Mouse (Mus musculus): Measurements from ENCODE around the gene Pheta2. TPM values are rescaled to one million over a fixed set of nuclear protein-coding genes. Genes with fewer than 3 reads are reported as not detected.
A peak's percentile ranks its signal among the peaks of the same experiment; 100 is the strongest.

Pheta2 gene
- polyA plus RNA-seq, 1 experiment from 2014 or later = 34.0 TPM

- Histone ChIP-seq H3K4me3 (ENCODE audit: low read depth, low read length) (no peak overlapping the region), H3K4me2 (no peak overlapping the region), H3K36me3 (ENCODE audit: control insufficient read depth, insufficient read depth, low read length) (peaks cover 4% of the 10 kb centered on the region; the same call in 1 of the 2 replicates), H3K27me3 (replicated peaks; ENCODE audit: control insufficient read depth, insufficient read depth, low read length) (no peaks in the 10 kb centered on the region), H3K9me3 (ENCODE audit: control insufficient read depth, low read length) (no peaks in the 10 kb centered on the region), H3K9ac (ENCODE audit: low read depth, low read length) (no peak overlapping the region), H3K27ac (ENCODE audit: low read depth, low read length) (no peak overlapping the region), H3K4me1 (replicated peaks; ENCODE audit: control insufficient read depth, insufficient read depth, low read length) (no peaks in the 10 kb centered on the region)
- no peak for ATAC-seq (replicated peaks; ENCODE audit: low FRiP score)
- WGBS = 78% methylated on average over 1 of the region's 1 CpGs
- no peak for DNase-seq (ENCODE audit: low spot score)
Observed at GRCm38 (mm10) chr15:82368851-82369250, 30.1 kb downstream of the Pheta2 start.

- H3K9ac ChIP-seq (ENCODE audit: low read depth, low read length) = no peak overlapping the region
- H3K36me3 ChIP-seq (ENCODE audit: control insufficient read depth, insufficient read depth, low read length) = peaks cover 4% of the 10 kb centered on the region; the same call in 1 of the 2 replicates
- DNase-seq (ENCODE audit: low spot score) = no peak
- WGBS = 84% methylated on average over 6 of the region's 6 CpGs
- no peaks in the 10 kb centered on the region for H3K9me3 ChIP-seq (ENCODE audit: control insufficient read depth, low read length)
- H3K4me3 ChIP-seq (ENCODE audit: low read depth, low read length) = no peak overlapping the region
- ATAC-seq (replicated peaks; ENCODE audit: low FRiP score) = no peak
- no peak overlapping the region for H3K27ac ChIP-seq (ENCODE audit: low read depth, low read length)
- no peaks in the 10 kb centered on the region for H3K27me3 ChIP-seq (replicated peaks; ENCODE audit: control insufficient read depth, insufficient read depth, low read length)
- no peak overlapping the region for H3K4me2 ChIP-seq
- H3K4me1 ChIP-seq (replicated peaks; ENCODE audit: control insufficient read depth, insufficient read depth, low read length) = no peaks in the 10 kb centered on the region
Observed at GRCm38 (mm10) chr15:82372446-82372845, 33.7 kb downstream of the Pheta2 start.

GRCm38 (mm10) chr15:82372991-82373390 is 34.2 kb downstream of the Pheta2 start:
- no peaks in the 10 kb centered on the region for H3K9me3 ChIP-seq (ENCODE audit: control insufficient read depth, low read length)
- ATAC-seq (replicated peaks; ENCODE audit: low FRiP score) = no peak
- no peak overlapping the region for H3K27ac ChIP-seq (ENCODE audit: low read depth, low read length)
- 82% methylated on average over 5 of the region's 5 CpGs for WGBS
- no peak overlapping the region for H3K4me3 ChIP-seq (ENCODE audit: low read depth, low read length)
- no peaks in the 10 kb centered on the region for H3K27me3 ChIP-seq (replicated peaks; ENCODE audit: control insufficient read depth, insufficient read depth, low read length)
- no peak overlapping the region for H3K9ac ChIP-seq (ENCODE audit: low read depth, low read length)
- H3K36me3 ChIP-seq (ENCODE audit: control insufficient read depth, insufficient read depth, low read length) = peaks cover 4% of the 10 kb centered on the region; the same call in 1 of the 2 replicates
- DNase-seq (ENCODE audit: low spot score) = no peak
- no peaks in the 10 kb centered on the region for H3K4me1 ChIP-seq (replicated peaks; ENCODE audit: control insufficient read depth, insufficient read depth, low read length)
- H3K4me2 ChIP-seq = no peak overlapping the region

- Histone ChIP-seq H3K4me2 (no peak overlapping the region), H3K4me1 (replicated peaks; ENCODE audit: control insufficient read depth, insufficient read depth, low read length) (peaks cover under 1% of the 10 kb centered on the region), H3K27me3 (replicated peaks; ENCODE audit: control insufficient read depth, insufficient read depth, low read length) (no peaks in the 10 kb centered on the region), H3K4me3 (ENCODE audit: low read depth, low read length) (no peak overlapping the region), H3K27ac (ENCODE audit: low read depth, low read length) (no peak overlapping the region), H3K9ac (ENCODE audit: low read depth, low read length) (no peak overlapping the region), H3K9me3 (ENCODE audit: control insufficient read depth, low read length) (no peaks in the 10 kb centered on the region), H3K36me3 (ENCODE audit: control insufficient read depth, insufficient read depth, low read length) (peaks cover 4% of the 10 kb centered on the region; the same call in 1 of the 2 replicates)
- 80% methylated on average over 5 of the region's 5 CpGs for WGBS
- no peak for ATAC-seq (replicated peaks; ENCODE audit: low FRiP score)
- DNase-seq (ENCODE audit: low spot score) = no peak
Observed at GRCm38 (mm10) chr15:82374437-82374836, 35.7 kb downstream of the Pheta2 start.

GRCm38 (mm10) chr15:82375855-82376254 is 37.1 kb downstream of the Pheta2 start:
- H3K9me3 ChIP-seq (ENCODE audit: control insufficient read depth, low read length) = no peaks in the 10 kb centered on the region
- 80% methylated on average over 9 of the region's 9 CpGs for WGBS
- H3K36me3 ChIP-seq (ENCODE audit: control insufficient read depth, insufficient read depth, low read length) = peaks cover 4% of the 10 kb centered on the region; the same call in 1 of the 2 replicates
- no peak for DNase-seq (ENCODE audit: low spot score)
- peaks cover 11% of the 10 kb centered on the region for H3K4me1 ChIP-seq (replicated peaks; ENCODE audit: control insufficient read depth, insufficient read depth, low read length)
- H3K4me3 ChIP-seq (ENCODE audit: low read depth, low read length) = no peak overlapping the region
- no peak for ATAC-seq (replicated peaks; ENCODE audit: low FRiP score)
- H3K27ac ChIP-seq (ENCODE audit: low read depth, low read length) = no peak overlapping the region
- H3K9ac ChIP-seq (ENCODE audit: low read depth, low read length) = no peak overlapping the region
- H3K27me3 ChIP-seq (replicated peaks; ENCODE audit: control insufficient read depth, insufficient read depth, low read length) = no peaks in the 10 kb centered on the region
- H3K4me2 ChIP-seq = no peak overlapping the region

- H3K27me3 ChIP-seq (replicated peaks; ENCODE audit: control insufficient read depth, insufficient read depth, low read length) = no peaks in the 10 kb centered on the region
- H3K36me3 ChIP-seq (ENCODE audit: control insufficient read depth, insufficient read depth, low read length) = peaks cover 4% of the 10 kb centered on the region; the same call in 1 of the 2 replicates
- no peak overlapping the region for H3K27ac ChIP-seq (ENCODE audit: low read depth, low read length)
- ATAC-seq (replicated peaks; ENCODE audit: low FRiP score) (no peak), DNase-seq (ENCODE audit: low spot score) (no peak)
- H3K9me3 ChIP-seq (ENCODE audit: control insufficient read depth, low read length) = no peaks in the 10 kb centered on the region
- no peak overlapping the region for H3K9ac ChIP-seq (ENCODE audit: low read depth, low read length)
- 76% methylated on average over 17 of the region's 17 CpGs for WGBS
- H3K4me3 ChIP-seq (ENCODE audit: low read depth, low read length) = no peak overlapping the region
- H3K4me2 ChIP-seq = no peak overlapping the region
- H3K4me1 ChIP-seq (replicated peaks; ENCODE audit: control insufficient read depth, insufficient read depth, low read length) = peaks cover 11% of the 10 kb centered on the region
Observed at GRCm38 (mm10) chr15:82376393-82377138, 37.8 kb downstream of the Pheta2 start.

GRCm38 (mm10) chr15:82377701-82378100 is 39.0 kb downstream of the Pheta2 start:
- Histone ChIP-seq H3K27me3 (replicated peaks; ENCODE audit: control insufficient read depth, insufficient read depth, low read length) (no peaks in the 10 kb centered on the region), H3K9me3 (ENCODE audit: control insufficient read depth, low read length) (no peaks in the 10 kb centered on the region), H3K9ac (ENCODE audit: low read depth, low read length) (no peak overlapping the region), H3K4me1 (replicated peaks; ENCODE audit: control insufficient read depth, insufficient read depth, low read length) (peaks cover 11% of the 10 kb centered on the region), H3K4me2 (peak overlapping the region; percentile 87), H3K27ac (ENCODE audit: low read depth, low read length) (no peak overlapping the region), H3K36me3 (ENCODE audit: control insufficient read depth, insufficient read depth, low read length) (peaks cover 4% of the 10 kb centered on the region; the same call in 1 of the 2 replicates), H3K4me3 (ENCODE audit: low read depth, low read length) (no peak overlapping the region)
- ATAC-seq (replicated peaks; ENCODE audit: low FRiP score) (no peak), DNase-seq (ENCODE audit: low spot score) (no peak)
- 78% methylated on average over 5 of the region's 5 CpGs for WGBS

GRCm38 (mm10) chr15:82378261-82379180 is 39.8 kb downstream of the Pheta2 start:
- Histone ChIP-seq H3K27ac (ENCODE audit: low read depth, low read length) (peak overlapping the region; percentile 84; the same call in 1 of the 2 replicates), H3K9ac (ENCODE audit: low read depth, low read length) (no peak overlapping the region), H3K27me3 (replicated peaks; ENCODE audit: control insufficient read depth, insufficient read depth, low read length) (no peaks in the 10 kb centered on the region), H3K9me3 (ENCODE audit: control insufficient read depth, low read length) (no peaks in the 10 kb centered on the region), H3K4me3 (ENCODE audit: low read depth, low read length) (0 out of 2 replicates have a peak overlapping the region, but pooled peaks have one; percentile 14), H3K4me1 (replicated peaks; ENCODE audit: control insufficient read depth, insufficient read depth, low read length) (peaks cover 11% of the 10 kb centered on the region), H3K4me2 (peak overlapping the region; percentile 87), H3K36me3 (ENCODE audit: control insufficient read depth, insufficient read depth, low read length) (peaks cover 3% of the 10 kb centered on the region; the same call in 1 of the 2 replicates)
- 53% methylated on average over 15 of the region's 15 CpGs for WGBS
- ATAC-seq (replicated peaks; ENCODE audit: low FRiP score) (no peak), DNase-seq (ENCODE audit: low spot score) (no peak)

Measured in liver, embryonic 11.5 days (tissue).